Mouse (Mus musculus) kidney, postnatal 25 days (tissue): ENCODE measurements around the gene Arg1.

Source experiments
- DNase-seq, 2 experiments: peaks; one replicate each; pipeline ENCODE4 v3.0.0; 2021; ENCODE audit warnings: mixed read lengths in 2 of 2

The Arg1 gene

DNA sequence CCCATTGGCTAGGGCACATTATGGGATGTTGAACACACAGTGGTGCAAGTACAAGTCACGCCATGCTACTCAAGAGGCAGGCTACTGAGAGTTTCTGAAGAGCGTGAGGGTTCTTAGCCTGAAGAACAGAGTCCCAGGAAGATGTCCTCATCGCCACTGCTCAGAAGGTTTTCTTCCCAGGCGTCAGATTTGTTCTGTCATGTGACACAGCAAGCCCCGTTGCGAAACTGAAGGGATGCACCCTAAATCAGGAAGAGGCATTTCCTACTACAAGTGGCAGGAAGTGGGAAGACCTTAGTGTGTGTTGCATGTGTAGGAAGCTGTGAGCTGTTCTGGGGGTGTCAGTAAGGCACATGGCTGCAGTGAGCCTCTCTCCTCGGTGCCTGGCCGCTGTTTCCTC is 16.1 kb downstream of the Arg1 start:
- DNase-seq, result no peak

DNA sequence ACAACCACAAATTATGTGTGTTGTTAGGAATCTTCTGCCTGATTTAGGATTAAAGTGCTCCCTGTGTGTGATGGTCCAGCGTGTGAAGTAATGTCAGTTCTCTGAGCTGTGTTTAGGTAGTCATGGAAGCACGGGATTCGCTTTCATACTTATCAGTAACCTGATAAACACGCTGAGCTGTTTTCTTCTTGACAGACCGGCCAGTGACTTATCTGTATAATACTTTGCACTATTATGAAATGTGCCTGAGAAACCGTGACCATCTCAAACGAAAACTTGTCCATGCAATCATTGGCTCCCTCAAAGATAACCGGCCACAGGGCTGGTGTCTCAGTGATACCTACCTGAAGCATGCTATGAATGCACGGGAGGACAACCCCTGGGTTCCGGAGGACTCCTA is 21.7 kb downstream of the Arg1 start:
- no peak for DNase-seq

DNA sequence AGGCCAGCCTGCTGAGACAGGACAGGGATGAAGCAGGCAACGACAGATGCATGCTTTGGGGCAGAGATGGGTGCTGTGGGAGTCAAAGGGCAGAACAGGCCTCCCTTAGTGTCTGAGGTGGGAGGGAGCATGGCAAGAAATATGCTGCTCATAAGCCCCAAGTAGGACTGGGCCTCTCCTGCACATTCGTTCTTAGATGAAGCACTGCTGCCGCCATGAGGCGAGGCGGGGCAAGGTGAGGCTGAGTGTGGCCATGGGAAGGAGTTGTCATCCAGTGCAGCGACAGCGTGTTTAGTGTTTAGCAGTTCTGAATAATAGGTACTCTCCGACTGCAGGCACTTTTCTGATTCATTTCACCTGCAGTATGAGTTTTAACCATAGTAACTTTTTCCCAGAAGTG is 31.4 kb downstream of the Arg1 start:
- DNase-seq, result peak; percentile 44 to 54

DNA sequence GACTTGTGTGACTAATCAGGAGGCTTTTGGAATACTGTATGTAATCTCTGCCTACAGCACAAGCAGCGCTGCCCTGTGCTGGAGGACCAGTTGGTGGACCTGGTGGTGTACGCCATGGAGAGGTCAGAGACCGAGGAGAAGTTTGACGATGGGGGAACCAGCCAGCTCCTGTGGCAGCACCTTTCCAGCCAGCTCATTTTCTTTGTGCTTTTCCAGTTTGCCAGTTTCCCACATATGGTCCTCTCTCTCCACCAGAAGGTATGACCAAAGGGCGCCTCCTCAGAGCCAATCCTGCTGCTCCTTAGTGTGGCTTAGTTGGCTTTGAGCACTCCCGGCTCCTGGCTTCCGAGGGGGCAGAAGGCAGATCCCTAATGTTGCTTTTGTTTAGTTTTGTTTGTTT is 38.9 kb downstream of the Arg1 start:
- DNase-seq, result no peak

DNA sequence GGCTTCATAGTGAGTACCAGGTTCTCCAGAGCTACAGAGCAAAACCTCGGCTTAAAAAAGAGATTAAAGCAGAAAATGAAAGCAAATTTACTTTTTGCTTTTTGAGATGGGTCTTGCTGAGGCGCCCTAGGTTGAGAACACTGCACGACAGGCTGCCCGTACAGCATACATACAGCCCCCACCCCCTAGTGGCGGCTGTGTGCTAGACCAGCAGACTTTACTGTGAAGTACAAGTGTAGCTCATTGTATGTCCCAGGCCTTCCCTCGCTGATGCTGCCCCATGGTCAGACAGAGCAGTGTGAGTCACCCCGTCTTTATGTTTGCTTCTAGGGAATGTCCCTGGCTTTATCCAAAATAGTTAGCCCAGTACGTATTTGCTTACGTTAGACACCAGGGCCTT is 41.3 kb downstream of the Arg1 start:
- DNase-seq, result peak in 1 of 2 experiments; percentile 12

DNA sequence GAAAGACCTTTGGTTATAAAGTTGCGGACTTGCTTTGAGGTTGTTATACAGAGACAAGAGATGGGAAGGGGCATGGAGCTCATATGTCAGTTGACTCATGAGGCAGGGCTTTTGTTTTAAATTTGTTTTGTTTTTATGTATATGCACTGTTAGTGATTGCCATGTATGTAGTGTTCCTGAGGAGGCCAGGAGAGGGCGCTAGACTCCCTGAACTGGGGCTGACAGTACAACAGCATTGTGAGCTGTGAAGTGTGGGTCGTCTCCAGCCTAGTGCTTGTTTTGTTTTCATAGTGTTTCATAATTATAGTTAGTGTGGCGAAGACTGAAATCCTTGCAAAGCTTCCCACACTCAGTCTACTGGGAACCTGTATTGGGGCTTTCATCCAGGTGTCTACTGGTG is 53.7 kb downstream of the Arg1 start:
- no peak for DNase-seq

DNA sequence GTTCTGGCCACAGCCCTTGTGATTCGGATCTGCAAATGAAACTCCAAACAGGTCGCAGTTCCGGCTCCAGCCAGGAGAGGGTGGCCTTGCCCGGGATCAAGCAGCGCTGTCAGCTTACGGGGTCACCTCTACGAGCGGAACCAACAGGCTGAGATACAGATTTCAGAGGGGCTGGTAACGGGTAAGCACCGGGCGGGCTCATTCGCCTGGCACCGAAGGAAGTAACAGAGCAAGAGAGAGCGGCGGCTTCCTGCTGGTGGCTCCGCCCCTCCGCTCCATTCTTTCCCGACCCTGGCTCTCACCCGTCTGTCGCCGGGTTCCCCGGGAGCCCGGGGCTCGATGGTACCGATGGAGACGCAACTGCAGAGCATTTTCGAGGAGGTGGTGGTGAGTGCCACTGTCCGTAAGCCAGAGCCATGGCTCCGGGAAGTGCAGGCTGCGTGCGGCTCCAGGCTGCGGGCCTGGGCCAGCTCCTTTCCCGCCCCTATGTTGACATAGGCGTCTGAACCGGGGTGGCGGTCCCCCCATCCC is 57.5 kb downstream of the Arg1 start, which contains the start of gene Med23:
Gene Med23 (plus strand): TSS at position 227 of the 531 bp plus-strand sequence.
- peak; percentile 97 to 98 for DNase-seq
